Mouse (Mus musculus) thymus, adult 2 months (tissue): ENCODE data around the gene Lypd5.

Source experiments
- CTCF ChIP-seq: fragments of 200-500 bp; IDR thresholded peaks from 2 replicates; pipeline ENCODE4 v1.5.1; 2012; ENCODE audit warnings: mild to moderate bottlenecking, control low read depth, low read length, moderate library complexity, borderline replicate concordance; ENCODE audit not compliant: control insufficient read depth, poor library complexity, insufficient read depth; ENCODE audit errors: extremely low read depth
- POLR2A ChIP-seq: fragments of 200-500 bp; IDR thresholded peaks from 2 replicates; pipeline ENCODE4 v1.6.1; 2012; ENCODE audit warnings: mild to moderate bottlenecking, low read length, control low read depth, moderate library complexity; ENCODE audit not compliant: control insufficient read depth, poor library complexity, insufficient read depth; ENCODE audit errors: extremely low read depth

DNA sequence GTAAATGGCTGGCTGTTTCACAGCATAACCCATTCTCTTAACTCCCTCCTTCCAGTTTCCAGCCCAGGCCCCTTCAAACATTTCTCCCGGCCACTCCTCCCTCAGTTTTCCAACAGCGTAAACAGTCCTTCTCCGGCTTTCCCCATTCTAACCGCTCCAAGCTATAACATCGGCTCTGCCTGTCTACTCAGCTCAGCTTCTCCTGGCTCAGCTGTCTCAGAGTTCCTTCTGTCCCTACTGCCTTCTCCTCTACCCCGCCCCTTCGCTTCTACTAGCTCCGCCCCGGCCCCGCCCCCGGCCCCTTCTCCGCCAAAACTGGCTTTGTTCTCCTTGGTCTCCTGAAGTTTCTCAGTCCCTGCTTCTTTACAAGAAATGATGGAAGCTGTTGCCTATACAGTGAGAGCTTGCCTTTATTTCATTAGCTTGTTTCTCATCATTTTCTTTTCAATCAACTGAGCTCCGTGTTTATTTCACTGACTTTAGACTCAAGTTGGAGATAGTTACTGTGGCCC is 48.2 kb upstream of the Lypd5 start, which contains the start of gene Zfp61:
- no peak for TF ChIP-seq POLR2A
- no peak for TF ChIP-seq CTCF
